Mouse (Mus musculus) urinary bladder, postnatal 25 days (tissue): ENCODE results near the gene Gsn.

Experiments
- DNase-seq: peaks from one replicate; pipeline ENCODE4 v3.0.0; 2022; ENCODE audit warnings: low spot score

The Gsn gene

GRCm38 (mm10) chr2:35255885-35256833, at the start of gene Gsn:
Gene Gsn, plus strand, starts transcription at chr2:35256380.
- DNase-seq = peak; percentile 77

GRCm38 (mm10) chr2:35206761-35207160, 49.4 kb upstream of the Gsn start:
- DNase-seq = no peak

- DNase-seq = peak; percentile 5
Observed at GRCm38 (mm10) chr2:35208054-35208453, 48.1 kb upstream of the Gsn start.

- DNase-seq = peak; percentile 6
Observed at GRCm38 (mm10) chr2:35208931-35209665, 47.1 kb upstream of the Gsn start.

GRCm38 (mm10) chr2:35211681-35212080, 44.5 kb upstream of the Gsn start:
- no peak for DNase-seq

- no peak for DNase-seq
Observed at GRCm38 (mm10) chr2:35213345-35213910, 42.8 kb upstream of the Gsn start.

GRCm38 (mm10) chr2:35214881-35215358, 41.3 kb upstream of the Gsn start:
- DNase-seq = peak; percentile 83

GRCm38 (mm10) chr2:35215363-35215762, 40.8 kb upstream of the Gsn start:
- no peak for DNase-seq

GRCm38 (mm10) chr2:35216701-35217100, 39.5 kb upstream of the Gsn start:
- no peak for DNase-seq

- no peak for DNase-seq
Observed at GRCm38 (mm10) chr2:35218736-35219135, 37.4 kb upstream of the Gsn start.

- no peak for DNase-seq
Observed at GRCm38 (mm10) chr2:35222822-35223391, 33.3 kb upstream of the Gsn start.

GRCm38 (mm10) chr2:35224285-35224684, 31.9 kb upstream of the Gsn start:
- DNase-seq = no peak

GRCm38 (mm10) chr2:35228145-35228544, 28.0 kb upstream of the Gsn start:
- no peak for DNase-seq

- no peak for DNase-seq
Observed at GRCm38 (mm10) chr2:35230215-35230614, 26.0 kb upstream of the Gsn start.

- DNase-seq = no peak
Observed at GRCm38 (mm10) chr2:35231871-35232270, 24.3 kb upstream of the Gsn start.

GRCm38 (mm10) chr2:35232595-35233445, 23.4 kb upstream of the Gsn start:
- DNase-seq = no peak

GRCm38 (mm10) chr2:35233898-35234297, 22.3 kb upstream of the Gsn start:
- DNase-seq = no peak

GRCm38 (mm10) chr2:35235021-35235420, 21.2 kb upstream of the Gsn start:
- DNase-seq = no peak

- DNase-seq = no peak
Observed at GRCm38 (mm10) chr2:35244241-35244640, 11.9 kb upstream of the Gsn start.

- no peak for DNase-seq
Observed at GRCm38 (mm10) chr2:35247763-35248162, 8.4 kb upstream of the Gsn start.

GRCm38 (mm10) chr2:35252733-35253132, 3.4 kb upstream of the Gsn start:
- no peak for DNase-seq
